Mouse (Mus musculus) megakaryocyte, embryonic 14.5 days (primary cell): ENCODE data around the gene Rabgap1. TPM values are rescaled to one million over a fixed set of nuclear protein-coding genes. Genes with fewer than 3 reads are reported as not detected.

Source experiments
- H3K27me3 ChIP-seq: replicated peaks from 2 replicates; pipeline ENCODE3; 2012; ENCODE audit warnings: inconsistent platforms
- H3K36me3 ChIP-seq: replicated peaks from 2 replicates; pipeline ENCODE3; 2012; ENCODE audit warnings: low read length, inconsistent platforms, mixed read lengths
- H3K4me1 ChIP-seq: 2 replicates; pipeline ENCODE4 v1.6.1; 2012; ENCODE audit warnings: inconsistent platforms
- H3K4me3 ChIP-seq: replicated peaks from 2 replicates; pipeline ENCODE3; 2012; ENCODE audit warnings: moderate library complexity, mild to moderate bottlenecking, inconsistent platforms
- H3K9me3 ChIP-seq: 2 replicates; pipeline ENCODE4 v1.6.1; 2012; ENCODE audit warnings: inconsistent platforms
- FLI1 ChIP-seq: IDR thresholded peaks from 2 replicates; pipeline ENCODE4 v1.6.1; 2012; ENCODE audit warnings: low read length, inconsistent platforms, mixed read lengths
- GATA1 ChIP-seq: IDR thresholded peaks from 3 replicates; pipeline ENCODE4 v1.6.1; 2012; ENCODE audit warnings: mixed read lengths, low read length, inconsistent platforms, borderline replicate concordance
- polyA plus RNA-seq: library from polyadenylated mRNA; stranded (reverse); fragments of >175 nt; gene quantifications from 2 replicates; pipeline ENCODE4 v1.2.3, GENCODE M21; 2012; ENCODE audit warnings: low replicate concordance; ENCODE audit not compliant: insufficient read depth

Gene Rabgap1
- polyA plus RNA-seq, 1 experiment, result 0.47 TPM

- Histone ChIP-seq H3K4me3 (no peak overlapping the region), H3K4me1 (peaks cover 78% of the 10 kb centered on the region), H3K27me3 (no peaks in the 10 kb centered on the region), H3K9me3 (peaks cover 11% of the 10 kb centered on the region), H3K36me3 (peaks cover 89% of the 10 kb centered on the region)
- TF ChIP-seq GATA1 (no peak), FLI1 (no peak)
Observed at GRCm38 (mm10) chr2:37549346-37550012, 106.4 kb downstream of the Rabgap1 start.

GRCm38 (mm10) chr2:37556366-37556765 lies 113.3 kb downstream of the Rabgap1 start:
- Histone ChIP-seq H3K4me3 (no peak overlapping the region), H3K4me1 (peaks cover 37% of the 10 kb centered on the region), H3K9me3 (peaks cover 14% of the 10 kb centered on the region), H3K36me3 (peaks cover 96% of the 10 kb centered on the region), H3K27me3 (no peaks in the 10 kb centered on the region)
- TF ChIP-seq FLI1, result no peak
- TF ChIP-seq GATA1, result no peak

GRCm38 (mm10) chr2:37565579-37565978 lies 122.5 kb downstream of the Rabgap1 start:
- Histone ChIP-seq H3K9me3 (no peaks in the 10 kb centered on the region), H3K36me3 (peaks cover 92% of the 10 kb centered on the region), H3K4me3 (peak overlapping the region; percentile 21), H3K4me1 (peaks cover 90% of the 10 kb centered on the region), H3K27me3 (no peaks in the 10 kb centered on the region)
- TF ChIP-seq FLI1 (no peak), GATA1 (no peak; the same call in 2 of the 3 replicates)

- Histone ChIP-seq H3K9me3 (no peaks in the 10 kb centered on the region), H3K36me3 (peaks cover 89% of the 10 kb centered on the region), H3K27me3 (no peaks in the 10 kb centered on the region), H3K4me1 (peaks cover 89% of the 10 kb centered on the region), H3K4me3 (peak overlapping the region; percentile 54)
- TF ChIP-seq GATA1, result peak; percentile 34; the same call in 1 of the 3 replicates
- TF ChIP-seq FLI1, result no peak
Observed at GRCm38 (mm10) chr2:37566035-37566434, 123.0 kb downstream of the Rabgap1 start.

- no peaks in the 10 kb centered on the region for H3K9me3 ChIP-seq
- H3K4me1 ChIP-seq, result peaks cover 80% of the 10 kb centered on the region
- no peaks in the 10 kb centered on the region for H3K27me3 ChIP-seq
- peaks cover 68% of the 10 kb centered on the region for H3K36me3 ChIP-seq
- H3K4me3 ChIP-seq, result no peak overlapping the region
- no peak for TF ChIP-seq GATA1
- no peak for TF ChIP-seq FLI1
Observed at GRCm38 (mm10) chr2:37569888-37570287, 126.8 kb downstream of the Rabgap1 start.

GRCm38 (mm10) chr2:37570703-37571102 lies 127.6 kb downstream of the Rabgap1 start:
- no peaks in the 10 kb centered on the region for H3K9me3 ChIP-seq
- TF ChIP-seq FLI1, result no peak
- no peak for TF ChIP-seq GATA1
- H3K4me3 ChIP-seq, result no peak overlapping the region
- H3K4me1 ChIP-seq, result peaks cover 80% of the 10 kb centered on the region
- no peaks in the 10 kb centered on the region for H3K27me3 ChIP-seq
- peaks cover 64% of the 10 kb centered on the region for H3K36me3 ChIP-seq

GRCm38 (mm10) chr2:37572141-37572540 lies 129.1 kb downstream of the Rabgap1 start:
- H3K36me3 ChIP-seq, result peaks cover 50% of the 10 kb centered on the region
- no peak for TF ChIP-seq FLI1
- no peaks in the 10 kb centered on the region for H3K27me3 ChIP-seq
- H3K4me1 ChIP-seq, result peaks cover 80% of the 10 kb centered on the region
- H3K9me3 ChIP-seq, result no peaks in the 10 kb centered on the region
- H3K4me3 ChIP-seq, result no peak overlapping the region

GRCm38 (mm10) chr2:37576661-37577060 lies 133.6 kb downstream of the Rabgap1 start:
- Histone ChIP-seq H3K27me3 (no peaks in the 10 kb centered on the region), H3K4me3 (no peak overlapping the region), H3K36me3 (peaks cover 28% of the 10 kb centered on the region), H3K9me3 (no peaks in the 10 kb centered on the region), H3K4me1 (peaks cover 50% of the 10 kb centered on the region)
- no peak for TF ChIP-seq GATA1
- TF ChIP-seq FLI1, result no peak

GRCm38 (mm10) chr2:37578185-37578584 lies 135.1 kb downstream of the Rabgap1 start:
- H3K27me3 ChIP-seq, result no peaks in the 10 kb centered on the region
- H3K4me1 ChIP-seq, result peaks cover 43% of the 10 kb centered on the region
- no peak overlapping the region for H3K4me3 ChIP-seq
- no peaks in the 10 kb centered on the region for H3K9me3 ChIP-seq
- no peak for TF ChIP-seq FLI1
- no peak for TF ChIP-seq GATA1
- H3K36me3 ChIP-seq, result peaks cover 19% of the 10 kb centered on the region

GRCm38 (mm10) chr2:37587919-37588318 lies 144.8 kb downstream of the Rabgap1 start:
- TF ChIP-seq FLI1 (no peak), GATA1 (no peak)
- Histone ChIP-seq H3K4me3 (no peak overlapping the region), H3K36me3 (peaks cover 38% of the 10 kb centered on the region), H3K27me3 (no peaks in the 10 kb centered on the region), H3K9me3 (no peaks in the 10 kb centered on the region), H3K4me1 (peaks cover 6% of the 10 kb centered on the region; the same call in 1 of the 2 replicates)

Other genes starting within 250 kb of the Rabgap1 start
- not detected in 2 replicates for gene Olfr366, start 231.7 kb upstream of the Rabgap1 start, polyA plus RNA-seq
- not detected in 2 replicates for gene Olfr368, start 116.8 kb upstream of the Rabgap1 start, polyA plus RNA-seq
- 12.0 TPM in 1 of 2 replicates, not detected in the other for gene Pdcl, start 83.9 kb upstream of the Rabgap1 start, polyA plus RNA-seq
- gene Rc3h2, start 20.4 kb upstream of the Rabgap1 start, polyA plus RNA-seq, result 0.24 and 0.47 TPM in 2 replicates
- 0.06 and 0.82 TPM in 2 replicates for gene Zbtb26, start 144 bp upstream of the Rabgap1 start, polyA plus RNA-seq
- 0.06 TPM in 1 of 2 replicates, not detected in the other for gene Zbtb6, start 108 bp upstream of the Rabgap1 start, polyA plus RNA-seq
- not detected in 2 replicates for gene Gpr21, start 73.1 kb downstream of the Rabgap1 start, polyA plus RNA-seq